Mouse (Mus musculus): ENCODE measurements around the gene Clec4b2.
"Not testable (repeated sequence)": the region's sequence is repeated elsewhere in the genome, so short reads cannot be mapped to it uniquely, and the experiment has no call there.

- not testable (repeated sequence) for TF ChIP-seq CTCF, POLR2A (IDR thresholded peaks at IDR 0.05; ENCODE audit: insufficient read depth, low read depth, low read length)
Observed at GRCm38 (mm10) chr6:123248862-123249261, 76.2 kb downstream of the Clec4b2 start.

All from olfactory bulb, adult 2 months (tissue).